Mouse (Mus musculus) liver, embryonic 14.5 days (tissue): Measurements from ENCODE around the gene Coq4. TPM values are rescaled to one million over a fixed set of nuclear protein-coding genes. Genes with fewer than 3 reads are reported as not detected.

Experiments
- ATAC-seq: fragments of 200-750 bp; cut with Nextera tagmentation; 2 replicates; pipeline ENCODE4 v1.8.0; 2017; ENCODE audit warnings: moderate number of reproducible peaks, mild to moderate bottlenecking, moderate library complexity; ENCODE audit not compliant: insufficient read depth
- DNase-seq, 3 experiments: peaks; one replicate each; pipeline ENCODE4 v3.0.0-alpha.2; 2012 to 2013; ENCODE audit warnings: low read depth in 3 of 3, low spot score in 3 of 3
- H3K27ac ChIP-seq: fragments of 300-500 bp; sonication (generic); 2 replicates; pipeline ENCODE4 v1.5.1; 2014; ENCODE audit warnings: moderate library complexity, mild to moderate bottlenecking, control low read depth, inconsistent platforms
- H3K27me3 ChIP-seq: fragments of 300-500 bp; sonication (generic); 2 replicates; pipeline ENCODE4 v1.6.1; 2014; ENCODE audit warnings: mild to moderate bottlenecking, low read length, moderate library complexity; ENCODE audit not compliant: control insufficient read depth, insufficient read depth
- H3K36me3 ChIP-seq: fragments of 300-500 bp; sonication (generic); replicated peaks from 2 replicates; pipeline ENCODE4 v1.6.1; 2014; ENCODE audit warnings: low read depth; ENCODE audit not compliant: control insufficient read depth, insufficient read depth
- H3K4me1 ChIP-seq, 2 experiments: fragments of 200-500 bp in 1 of 2; fragments of 300-500 bp in 1 of 2; sonication (generic) in 1 of 2; replicated peaks; 2 replicates each; pipeline ENCODE4 v1.6.1; 2012 to 2014; ENCODE audit warnings: antibody characterized with exemption in 1 of 2, inconsistent platforms in 1 of 2, low read length in 1 of 2; ENCODE audit not compliant: control insufficient read depth in 2 of 2, insufficient read depth in 2 of 2
- H3K4me2 ChIP-seq: fragments of 300-500 bp; sonication (generic); 2 replicates; pipeline ENCODE4 v1.6.1; 2014; ENCODE audit warnings: low read depth, mild to moderate bottlenecking, control low read depth, moderate library complexity
- H3K4me3 ChIP-seq, 2 experiments: fragments of 200-500 bp in 1 of 2; fragments of 300-500 bp in 1 of 2; sonication (generic) in 1 of 2; 2 replicates each; pipeline ENCODE4 v1.5.1; 2012 to 2014; ENCODE audit warnings: low read depth in 2 of 2, low read length in 2 of 2, mild to moderate bottlenecking in 2 of 2, control low read depth in 1 of 2, inconsistent platforms in 1 of 2, moderate library complexity in 1 of 2; ENCODE audit not compliant: insufficient read depth in 1 of 2
- H3K9ac ChIP-seq: fragments of 300-500 bp; sonication (generic); replicated peaks from 2 replicates; pipeline ENCODE4 v1.6.1; 2014; ENCODE audit warnings: mild to moderate bottlenecking, control low read depth, moderate library complexity
- H3K9me3 ChIP-seq: fragments of 300-500 bp; sonication (generic); 2 replicates; pipeline ENCODE4 v1.6.1; 2016; ENCODE audit warnings: low read length, mixed read lengths; ENCODE audit not compliant: control insufficient read depth
- CTCF ChIP-seq: IDR thresholded peaks from 2 replicates; pipeline ENCODE4 v1.5.1; 2016; ENCODE audit warnings: antibody characterized with exemption, low read depth, control low read depth
- EP300 ChIP-seq: IDR thresholded peaks from 2 replicates; pipeline ENCODE4 v1.6.1; 2016; ENCODE audit warnings: antibody characterized with exemption, low read depth
- WGBS: fragments of 180-500 bp; shearing (Covaris S2); extraction: QIAGEN DNeasy Blood & Tissue Kit; methylation state at CpG from one replicate; pipeline ENCODE4 v1.1.7; 2014; ENCODE audit not compliant: insufficient replicate concordance; 5-methylcytosine and 5-hydroxymethylcytosine counted together
- polyA plus RNA-seq, 2 experiments: library from polyadenylated mRNA; depleted of rRNA in 1 of 2; stranded (reverse) in 1 of 2; unstranded in 1 of 2; fragments of >200 nt; fragmentation: Nextera tagmentation in 1 of 2; extraction: Ambion mirVana in 1 of 2; gene quantifications; 2 replicates each; pipeline versions ENCODE4 v1.2.1 to v1.2.3; 2012 to 2014

Gene Coq4
- polyA plus RNA-seq, 2 experiments = 8.4 to 11.6 TPM

DNA sequence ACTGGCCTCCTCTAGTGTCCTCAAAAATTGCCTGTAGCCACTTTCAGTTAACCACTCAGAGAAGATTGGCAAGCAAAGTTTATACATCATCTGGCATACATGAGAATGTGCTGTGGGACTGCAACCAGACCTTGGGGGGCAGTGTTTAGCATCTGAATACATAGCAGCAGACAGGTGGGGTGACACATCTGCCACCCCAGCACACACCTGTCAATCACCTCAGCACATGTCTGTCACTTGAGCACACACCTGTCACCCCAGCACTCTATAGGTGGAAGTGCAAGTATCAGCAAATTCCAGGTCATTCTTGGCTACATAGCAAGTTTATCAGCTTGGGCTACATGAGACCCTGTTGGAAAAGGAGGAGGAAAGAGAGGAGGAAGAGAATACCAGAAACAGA is 31.6 kb upstream of the Coq4 start:
- Histone ChIP-seq H3K4me1 (no peaks in the 10 kb centered on the region), H3K9ac (no peak overlapping the region), H3K4me3 (no peak overlapping the region), H3K27me3 (peaks cover 19% of the 10 kb centered on the region), H3K4me2 (no peak overlapping the region), H3K9me3 (no peaks in the 10 kb centered on the region), H3K27ac (no peak overlapping the region), H3K36me3 (no peaks in the 10 kb centered on the region)
- no peak for ATAC-seq
- TF ChIP-seq CTCF = no peak
- no peak for TF ChIP-seq EP300
- no peak for DNase-seq

DNA sequence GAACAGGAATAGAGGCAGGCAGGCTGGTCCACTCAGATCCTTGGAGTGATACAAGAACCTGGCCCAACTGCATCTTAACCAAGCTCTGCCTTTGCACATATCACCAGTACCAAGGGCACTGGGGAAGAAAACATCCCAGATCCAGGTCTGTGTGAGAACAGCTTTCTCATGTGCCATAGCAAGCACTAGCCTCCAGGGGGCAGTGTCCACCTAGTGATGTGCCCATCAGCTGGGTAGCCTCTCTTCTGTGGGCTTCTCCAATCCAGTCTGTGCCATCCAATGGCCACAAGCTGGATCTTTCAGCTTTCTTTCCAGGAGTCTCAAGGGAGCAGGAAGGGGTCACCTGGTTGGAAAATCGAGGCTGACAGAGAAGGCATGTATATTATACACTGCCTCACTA is 22.5 kb upstream of the Coq4 start:
- 0% methylated on average over 1 of the region's 1 CpGs for WGBS
- H3K9me3 ChIP-seq = no peaks in the 10 kb centered on the region
- no peak overlapping the region for H3K9ac ChIP-seq
- H3K4me2 ChIP-seq = no peak overlapping the region
- TF ChIP-seq CTCF (peak; percentile 97), EP300 (no peak)
- no peaks in the 10 kb centered on the region for H3K27me3 ChIP-seq
- ATAC-seq = peak; percentile 48; the same call in 1 of the 2 replicates
- H3K36me3 ChIP-seq = no peaks in the 10 kb centered on the region
- H3K4me1 ChIP-seq = no peaks in the 10 kb centered on the region
- H3K27ac ChIP-seq = no peak overlapping the region
- H3K4me3 ChIP-seq = no peak overlapping the region
- DNase-seq = no peak

DNA sequence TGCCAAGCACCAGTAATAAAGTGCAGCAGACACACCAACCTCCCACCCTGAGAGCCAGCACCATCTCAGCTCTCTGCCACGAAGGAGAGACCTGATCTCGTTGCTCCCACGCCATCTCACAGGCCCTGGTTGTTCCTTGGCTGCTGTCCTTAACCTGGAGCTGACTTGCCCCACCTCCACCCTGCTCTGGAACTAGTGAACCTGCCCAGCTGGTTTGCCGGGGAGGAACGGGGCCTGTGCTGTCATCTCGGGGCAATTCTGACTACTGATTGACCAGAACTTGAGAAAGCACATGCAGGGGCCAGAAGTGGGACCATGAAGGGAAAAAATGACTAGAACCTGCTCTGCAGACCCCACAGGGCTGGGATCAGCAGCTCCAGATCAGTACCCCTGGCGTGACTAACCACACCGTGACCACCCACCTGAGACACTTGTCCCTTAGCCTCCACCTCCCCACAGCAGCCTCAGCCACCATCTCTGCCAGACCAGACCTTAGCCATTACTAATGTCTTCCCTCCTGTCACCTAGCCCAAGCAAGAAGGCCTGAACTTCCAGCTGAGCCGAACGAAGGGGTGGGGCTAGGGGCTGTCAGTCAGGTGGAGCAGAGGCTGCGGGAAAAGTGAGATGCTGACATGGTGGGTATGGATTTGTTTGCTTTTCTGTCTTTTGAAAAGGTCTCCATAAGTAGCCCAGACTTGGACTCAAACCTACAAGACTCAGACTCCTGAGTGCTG is 19.1 kb upstream of the Coq4 start:
- no peak for DNase-seq
- no peak for ATAC-seq
- WGBS = 48% methylated on average over 11 of the region's 11 CpGs
- Histone ChIP-seq H3K36me3 (no peaks in the 10 kb centered on the region), H3K4me3 (no peak overlapping the region), H3K9ac (no peak overlapping the region), H3K4me1 (peaks cover 0 to 3% of the 10 kb centered on the region in 2 experiments; a peak in 2 of 4 replicates), H3K27ac (no peak overlapping the region), H3K4me2 (no peak overlapping the region), H3K27me3 (no peaks in the 10 kb centered on the region), H3K9me3 (no peaks in the 10 kb centered on the region)
- TF ChIP-seq EP300 (no peak), CTCF (no peak)

DNA sequence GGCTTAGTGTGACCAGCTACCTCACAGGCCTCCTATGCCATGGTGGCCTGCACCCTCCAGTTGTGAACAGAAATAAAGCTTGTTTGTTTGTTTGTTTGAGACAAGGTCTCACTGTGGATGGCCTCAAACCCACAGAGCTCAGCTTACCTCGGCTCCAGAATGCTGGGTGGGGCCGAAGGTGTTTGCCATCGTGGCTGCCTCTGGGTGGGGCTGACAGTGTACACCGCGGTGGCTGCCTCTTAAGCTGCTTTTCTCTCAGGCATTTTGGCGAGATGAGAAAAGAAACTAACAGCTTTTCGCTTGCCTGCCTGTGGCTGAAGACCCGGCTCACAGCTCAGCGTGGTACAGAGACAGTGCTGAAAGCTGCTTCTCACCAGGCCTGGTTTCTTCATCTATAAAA is 18.4 kb upstream of the Coq4 start:
- Histone ChIP-seq H3K4me3 (no peak overlapping the region), H3K9me3 (no peaks in the 10 kb centered on the region), H3K4me2 (no peak overlapping the region), H3K27me3 (no peaks in the 10 kb centered on the region), H3K9ac (no peak overlapping the region), H3K27ac (no peak overlapping the region), H3K36me3 (no peaks in the 10 kb centered on the region), H3K4me1 (peaks cover 2 to 11% of the 10 kb centered on the region in 2 experiments; a peak in 2 of 4 replicates)
- DNase-seq (no peak), ATAC-seq (no peak)
- TF ChIP-seq CTCF = no peak
- no peak for TF ChIP-seq EP300
- 38% methylated on average over 9 of the region's 9 CpGs for WGBS

DNA sequence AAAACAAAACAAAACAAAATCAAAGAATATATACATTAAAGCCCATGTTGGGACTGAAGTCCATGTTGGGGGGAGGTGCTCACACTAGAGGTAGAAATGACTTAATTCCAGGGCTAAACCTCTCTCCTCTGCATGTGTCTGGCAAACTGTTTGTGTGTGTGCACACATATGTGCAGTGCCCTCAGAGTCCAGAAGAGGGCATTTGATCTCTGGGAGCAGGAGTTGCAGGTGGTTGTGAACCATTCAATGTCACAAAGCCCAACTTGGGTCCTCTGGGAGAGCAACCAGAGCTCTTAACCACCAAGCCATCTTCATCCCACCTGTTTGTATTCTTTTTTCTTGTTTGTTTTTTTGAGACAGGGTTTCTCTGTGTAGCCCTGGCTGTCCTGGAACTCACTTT is 17.1 kb upstream of the Coq4 start:
- no peaks in the 10 kb centered on the region for H3K9me3 ChIP-seq
- peaks cover 2 to 14% of the 10 kb centered on the region in 2 experiments; a peak in 2 of 4 replicates for H3K4me1 ChIP-seq
- DNase-seq (no peak), ATAC-seq (no peak)
- H3K27ac ChIP-seq = no peak overlapping the region
- no peak overlapping the region for H3K4me3 ChIP-seq
- no peak overlapping the region for H3K9ac ChIP-seq
- no peak for TF ChIP-seq EP300
- TF ChIP-seq CTCF = peak; percentile 52
- no peak overlapping the region for H3K4me2 ChIP-seq
- no peaks in the 10 kb centered on the region for H3K27me3 ChIP-seq
- H3K36me3 ChIP-seq = no peaks in the 10 kb centered on the region
